Mouse (Mus musculus) bone marrow, adult 2 months (tissue): ENCODE data around the gene Cacnb2. TPM values are rescaled to one million over a fixed set of nuclear protein-coding genes. Genes with fewer than 3 reads are reported as not detected.

Experiments used
- H3K27ac ChIP-seq: fragments of 200-500 bp; 2 replicates; pipeline ENCODE4 v1.5.1; 2012; ENCODE audit warnings: low read depth, mild to moderate bottlenecking, control low read depth, inconsistent platforms, low read length; ENCODE audit not compliant: control insufficient read depth, poor library complexity, insufficient read depth
- H3K4me1 ChIP-seq: fragments of 200-500 bp; 2 replicates; pipeline ENCODE4 v1.6.1; 2011; ENCODE audit warnings: low read length; ENCODE audit not compliant: control insufficient read depth, insufficient read depth
- H3K4me3 ChIP-seq: fragments of 200-500 bp; replicated peaks from 2 replicates; pipeline ENCODE3; 2011; ENCODE audit warnings: mild to moderate bottlenecking, low read depth, low read length, control low read depth; ENCODE audit not compliant: control insufficient read depth
- CTCF ChIP-seq: fragments of 200-500 bp; IDR thresholded peaks from 2 replicates; pipeline ENCODE4 v1.5.1; 2011; ENCODE audit warnings: low read length, control low read depth; ENCODE audit not compliant: control insufficient read depth, insufficient read depth
- POLR2A ChIP-seq: fragments of 200-500 bp; IDR thresholded peaks from 2 replicates; pipeline ENCODE4 v1.6.1; 2011; ENCODE audit warnings: low read depth, mild to moderate bottlenecking, control low read depth, low read length, borderline replicate concordance; ENCODE audit not compliant: control insufficient read depth
- WGBS: fragments of 180-500 bp; shearing (Covaris S2); methylation state at CpG from one replicate; pipeline ENCODE4 v1.1.7; 2018; 5-methylcytosine and 5-hydroxymethylcytosine counted together
- polyA plus RNA-seq: library from polyadenylated mRNA; stranded (reverse); fragments of >200 nt; gene quantifications from 2 replicates; pipeline ENCODE4 v1.2.4, GENCODE M21; 2011; ENCODE audit warnings: low replicate concordance; ENCODE audit not compliant: missing spikeins, insufficient read depth, insufficient read length

The Cacnb2 gene
- polyA plus RNA-seq, 1 experiment = 0.65 TPM

GRCm38 (mm10) chr2:14874281-14875037 lies 271.6 kb downstream of the Cacnb2 start:
- Histone ChIP-seq H3K27ac (no peak overlapping the region), H3K4me3 (no peak overlapping the region), H3K4me1 (no peaks in the 10 kb centered on the region)
- 82% methylated on average over 13 of the region's 13 CpGs for WGBS
- TF ChIP-seq CTCF (no peak), POLR2A (no peak)

DNA sequence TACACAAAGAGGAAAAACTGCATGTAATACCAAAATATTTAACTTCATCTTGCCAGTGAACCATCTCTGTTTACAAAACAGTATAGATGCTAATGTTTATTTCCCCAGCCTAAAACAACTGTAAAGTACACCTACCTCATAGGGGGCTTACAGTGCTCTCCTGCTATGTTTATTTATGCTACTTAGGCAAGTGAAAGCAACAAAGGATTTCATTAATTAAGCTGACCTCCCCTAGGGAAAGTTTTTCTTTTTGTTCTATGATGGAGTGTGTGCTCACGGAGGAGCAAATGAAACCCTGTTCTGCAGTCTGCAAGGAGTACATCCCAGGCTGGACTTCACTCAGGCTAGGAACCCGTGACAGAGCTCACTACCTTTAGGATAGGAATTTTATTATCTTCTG lies 272.2 kb downstream of the Cacnb2 start:
- no peak overlapping the region for H3K27ac ChIP-seq
- H3K4me1 ChIP-seq = no peaks in the 10 kb centered on the region
- WGBS = 77% methylated on average over 2 of the region's 2 CpGs
- H3K4me3 ChIP-seq = no peak overlapping the region
- TF ChIP-seq POLR2A (no peak), CTCF (no peak)

GRCm38 (mm10) chr2:14875616-14876015 lies 272.7 kb downstream of the Cacnb2 start:
- TF ChIP-seq POLR2A = no peak
- no peak for TF ChIP-seq CTCF
- 80% methylated on average over 6 of the region's 6 CpGs for WGBS
- Histone ChIP-seq H3K27ac (no peak overlapping the region), H3K4me1 (no peaks in the 10 kb centered on the region), H3K4me3 (no peak overlapping the region)

- no peak for TF ChIP-seq POLR2A
- no peak for TF ChIP-seq CTCF
- H3K27ac ChIP-seq = no peak overlapping the region
Measured at GRCm38 (mm10) chr2:14878953-14879352, 276.1 kb downstream of the Cacnb2 start.

DNA sequence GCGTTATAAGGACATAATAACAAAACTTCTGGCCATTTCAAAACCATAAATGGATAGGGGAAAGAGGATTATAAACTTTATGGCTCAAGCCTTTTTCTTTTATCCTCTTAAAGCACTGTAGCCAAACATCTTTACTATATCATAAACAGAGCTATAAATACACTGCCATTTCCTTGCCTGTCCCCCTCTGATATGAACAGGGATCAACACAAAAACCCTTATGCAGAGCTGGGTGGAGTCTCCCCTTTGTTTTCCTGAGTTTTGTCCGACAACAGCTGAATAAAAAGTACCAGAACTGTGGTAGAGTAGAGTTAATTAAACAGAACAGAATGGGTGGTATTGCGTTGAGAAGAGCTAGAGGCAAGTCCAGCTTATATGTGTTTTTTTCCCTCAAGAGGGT lies 280.6 kb downstream of the Cacnb2 start:
- Histone ChIP-seq H3K4me3 (no peak overlapping the region), H3K27ac (no peak overlapping the region), H3K4me1 (no peaks in the 10 kb centered on the region)
- TF ChIP-seq CTCF (no peak), POLR2A (no peak)
- WGBS = 80% methylated on average over 3 of the region's 3 CpGs

More at GRCm38 (mm10) chr2:14878953-14879352, 276.1 kb downstream of the Cacnb2 start:
- no peaks in the 10 kb centered on the region for H3K4me1 ChIP-seq
- no peak overlapping the region for H3K4me3 ChIP-seq

DNA sequence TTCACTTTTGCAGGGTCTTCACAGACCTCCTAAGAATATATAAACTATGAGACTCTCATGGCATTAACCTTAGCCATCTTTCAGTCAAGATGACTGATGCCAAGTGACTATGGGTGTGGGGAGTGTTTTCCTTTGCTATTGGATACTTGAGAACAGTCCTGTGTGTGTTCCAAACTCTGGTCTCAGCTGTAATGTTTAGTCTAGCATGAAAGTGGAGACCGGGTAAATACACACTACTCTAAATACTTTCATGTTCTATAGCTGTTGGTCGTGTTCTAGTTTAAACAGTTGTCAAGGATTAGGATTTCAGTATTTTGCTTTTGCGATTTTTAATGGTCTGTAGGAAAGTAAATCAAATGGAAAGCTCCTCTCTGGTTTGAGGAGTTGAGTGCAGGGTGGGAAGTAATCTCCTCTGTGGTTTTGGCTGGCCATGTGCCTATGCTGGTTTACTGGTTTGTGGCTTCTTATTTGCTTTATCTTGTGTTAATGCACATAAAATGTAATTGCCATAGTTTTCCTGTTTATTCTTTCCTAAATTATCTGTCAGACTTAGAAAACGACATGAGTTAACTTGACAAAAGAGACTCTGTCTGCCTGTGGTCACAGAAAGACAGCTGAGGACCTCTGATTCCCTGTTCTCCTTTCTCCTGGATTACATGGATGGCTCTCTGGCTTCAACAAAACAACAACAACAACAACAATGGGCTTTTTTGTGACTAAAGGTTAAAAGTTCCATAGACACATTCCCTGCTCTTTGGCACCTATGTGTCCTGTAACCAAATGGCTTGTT lies 285.7 kb downstream of the Cacnb2 start:
- H3K4me3 ChIP-seq = no peak overlapping the region
- 22% methylated on average over 4 of the region's 4 CpGs for WGBS
- no peak for TF ChIP-seq CTCF
- TF ChIP-seq POLR2A = no peak
- no peaks in the 10 kb centered on the region for H3K4me1 ChIP-seq
- H3K27ac ChIP-seq = no peak overlapping the region

DNA sequence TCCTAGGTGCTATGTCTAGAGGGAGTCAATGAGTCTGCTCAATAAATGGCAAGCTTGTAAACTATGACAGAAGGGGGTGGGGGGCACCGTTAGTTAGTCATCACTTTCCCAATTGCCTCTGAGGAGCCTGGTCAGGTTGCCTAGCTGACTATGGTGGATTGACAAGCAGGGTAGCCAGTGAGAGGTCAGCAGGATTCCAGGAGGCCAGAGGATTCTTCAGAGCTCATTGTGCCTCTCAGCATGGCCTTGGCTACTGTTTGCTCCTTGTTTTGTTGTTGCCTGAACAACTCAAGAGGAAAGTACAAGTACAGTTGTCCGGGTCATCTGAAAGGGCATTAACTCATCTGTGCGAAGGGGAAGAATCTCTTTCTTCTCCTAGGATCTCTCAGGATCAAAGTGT lies 300.9 kb downstream of the Cacnb2 start:
- H3K27ac ChIP-seq = no peak overlapping the region
- 87% methylated on average over 3 of the region's 3 CpGs for WGBS
- TF ChIP-seq CTCF (no peak), POLR2A (no peak)
- H3K4me3 ChIP-seq = no peak overlapping the region
- no peaks in the 10 kb centered on the region for H3K4me1 ChIP-seq

GRCm38 (mm10) chr2:14904865-14905264 lies 302.0 kb downstream of the Cacnb2 start:
- H3K4me1 ChIP-seq = no peaks in the 10 kb centered on the region
- no peak overlapping the region for H3K27ac ChIP-seq
- WGBS = 55% methylated on average over 2 of the region's 2 CpGs
- no peak for TF ChIP-seq CTCF
- TF ChIP-seq POLR2A = no peak
- H3K4me3 ChIP-seq = no peak overlapping the region
